Mouse (Mus musculus): Measurements from ENCODE around the gene Cbarp.

Cbarp gene

DNA sequence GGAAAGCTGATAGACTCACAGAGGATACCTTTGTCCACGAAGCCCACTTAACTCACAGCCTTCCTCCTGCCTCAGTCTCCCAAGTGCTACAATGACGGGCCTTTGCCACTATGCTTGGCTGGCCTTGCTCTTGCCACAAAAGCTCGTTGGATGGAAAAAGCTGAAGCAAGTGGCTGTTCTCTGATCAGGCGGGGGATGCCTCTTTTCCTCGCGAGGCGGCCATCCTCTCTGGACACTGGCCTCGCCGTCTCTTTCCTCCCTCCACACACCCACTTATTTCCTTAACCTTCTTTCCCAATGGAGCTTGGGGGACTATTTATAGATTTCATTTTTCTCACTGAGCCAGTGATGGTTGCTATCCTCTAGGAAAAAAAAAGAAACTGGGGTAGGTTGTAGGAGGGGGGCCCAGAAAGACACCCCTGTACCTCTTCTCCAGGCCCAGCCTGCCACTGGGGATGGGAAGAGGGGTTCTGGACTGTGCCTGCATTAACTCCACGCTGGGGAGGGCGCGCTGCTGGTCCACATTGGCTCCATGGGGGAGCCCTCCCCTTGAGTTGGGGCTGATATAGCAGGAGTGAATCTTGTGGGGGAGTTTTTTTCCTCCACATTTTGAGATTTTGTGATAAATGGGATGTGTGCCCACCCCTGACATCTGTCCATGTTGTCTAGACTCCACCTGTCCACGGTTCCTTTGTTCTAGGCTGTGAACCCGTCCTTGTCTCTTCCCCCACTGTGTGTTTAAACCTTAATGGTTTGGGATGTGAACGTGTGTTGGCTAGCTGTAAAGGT lies 16.7 kb upstream of the Cbarp start:
- DNase-seq (ENCODE audit: low read depth, low spot score): no peak

DNA sequence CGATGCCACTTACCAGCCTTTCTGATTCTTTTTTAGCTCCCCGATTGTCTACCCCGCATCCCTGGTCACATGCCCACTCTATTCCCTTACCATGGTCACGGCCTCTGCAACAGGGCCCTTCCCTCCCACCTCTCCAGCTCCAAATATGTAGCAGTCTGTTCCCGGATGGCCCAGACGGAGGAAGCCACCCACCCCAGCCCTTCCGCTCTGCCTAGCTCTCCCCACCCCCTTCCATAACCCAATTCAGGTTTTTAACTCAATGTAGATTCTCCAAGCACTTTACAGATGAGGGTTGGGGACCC lies 16.1 kb upstream of the Cbarp start:
- DNase-seq (ENCODE audit: low read depth, low spot score): no peak

DNA sequence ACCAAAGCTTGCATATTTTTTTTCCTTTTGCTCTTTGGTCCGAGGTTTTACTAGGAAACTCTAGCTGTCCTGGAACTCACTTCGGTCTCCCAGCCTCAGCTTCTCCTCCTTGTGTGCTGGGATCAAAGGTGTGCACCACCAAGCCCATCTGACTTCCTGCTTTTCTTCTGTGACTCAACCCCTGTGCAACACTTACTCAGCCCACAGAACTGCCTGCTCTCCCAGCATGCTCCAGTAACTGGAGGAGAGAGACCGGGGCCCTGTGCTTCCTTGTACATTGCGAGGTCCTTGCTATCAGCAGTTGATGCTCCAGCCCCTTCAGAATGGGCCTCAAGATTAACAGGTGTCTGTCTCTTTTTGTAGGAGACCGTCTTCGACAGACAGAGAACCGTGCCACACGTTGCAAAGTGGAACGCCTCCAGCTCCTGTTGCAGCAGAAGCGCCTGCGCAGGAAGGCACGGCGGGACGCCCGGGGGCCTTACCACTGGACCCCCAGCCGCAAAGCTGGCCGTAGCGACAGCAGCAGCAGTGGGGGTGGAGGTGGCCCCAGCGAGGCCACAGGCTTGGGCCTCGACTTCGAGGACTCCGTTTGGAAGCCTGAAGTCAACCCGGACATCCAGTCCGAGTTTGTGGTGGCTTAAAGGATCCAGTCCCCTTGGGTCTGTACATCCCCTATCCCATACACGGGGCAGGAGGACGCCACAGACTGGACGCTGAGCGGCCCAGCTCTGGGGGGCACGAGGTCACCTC lies 15.5 kb upstream of the Cbarp start:
- DNase-seq (ENCODE audit: low read depth, low spot score): no peak

DNA sequence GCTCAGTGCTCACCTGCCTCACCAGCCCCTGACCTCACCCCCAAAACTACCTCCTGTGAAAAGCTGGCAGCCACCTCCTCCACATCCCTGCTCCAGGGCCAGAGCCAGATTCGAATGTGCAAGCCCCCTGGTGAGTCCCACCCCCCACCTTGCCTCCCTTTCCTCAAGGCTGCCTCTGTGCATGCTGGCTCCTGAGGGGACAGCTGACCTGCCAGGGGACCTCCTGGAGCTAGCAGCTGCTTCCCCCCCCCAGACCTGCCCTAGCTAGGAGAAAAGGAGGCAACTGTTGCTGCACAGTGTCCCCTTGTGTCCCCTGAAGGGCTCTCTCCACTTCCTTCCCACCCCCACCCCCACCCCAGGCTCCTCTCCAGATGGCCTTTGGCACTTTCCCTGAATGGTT lies 14.6 kb upstream of the Cbarp start:
- no peak for DNase-seq (ENCODE audit: low read depth, low spot score)

DNA sequence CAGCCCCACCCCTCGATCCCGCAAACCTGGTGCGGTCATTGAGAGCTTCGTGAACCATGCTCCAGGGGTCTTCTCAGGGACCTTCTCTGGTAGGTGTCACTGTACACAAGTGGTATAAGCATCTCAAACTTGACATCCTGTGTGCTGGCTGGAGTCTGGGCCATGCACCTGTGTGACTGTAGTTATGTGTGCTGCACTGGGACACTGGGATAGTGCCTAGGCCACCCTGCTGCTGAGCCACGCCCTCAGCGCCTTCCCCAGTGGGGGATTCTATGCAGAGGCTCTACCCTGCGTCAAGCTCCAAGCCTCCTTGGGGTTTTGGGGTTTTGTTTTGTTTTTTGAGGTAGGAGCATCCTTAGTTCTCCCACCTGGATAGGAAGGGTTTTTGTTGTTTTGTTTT lies 13.7 kb upstream of the Cbarp start:
- no peak for DNase-seq (ENCODE audit: low read depth, low spot score)

DNA sequence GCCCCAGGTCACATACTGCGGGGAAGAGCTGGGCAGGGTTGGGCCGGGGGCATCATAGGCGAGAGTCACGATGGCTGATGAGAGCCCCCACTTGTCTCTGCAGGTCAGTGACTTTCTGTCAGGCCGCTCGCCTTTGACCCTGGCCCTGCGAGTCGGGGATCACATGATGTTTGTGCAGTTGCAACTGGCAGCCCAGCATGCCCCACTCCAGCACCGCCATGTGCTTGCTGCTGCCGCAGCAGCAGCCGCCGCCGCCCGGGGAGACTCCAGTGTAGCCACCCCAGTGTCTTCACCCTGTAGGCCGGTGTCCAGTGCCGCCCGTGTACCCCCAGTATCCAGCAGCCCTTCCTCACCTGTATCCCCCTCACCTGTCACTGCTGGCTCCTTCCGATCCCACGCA lies 13.1 kb upstream of the Cbarp start:
- no peak for DNase-seq (ENCODE audit: low read depth, low spot score)

DNA sequence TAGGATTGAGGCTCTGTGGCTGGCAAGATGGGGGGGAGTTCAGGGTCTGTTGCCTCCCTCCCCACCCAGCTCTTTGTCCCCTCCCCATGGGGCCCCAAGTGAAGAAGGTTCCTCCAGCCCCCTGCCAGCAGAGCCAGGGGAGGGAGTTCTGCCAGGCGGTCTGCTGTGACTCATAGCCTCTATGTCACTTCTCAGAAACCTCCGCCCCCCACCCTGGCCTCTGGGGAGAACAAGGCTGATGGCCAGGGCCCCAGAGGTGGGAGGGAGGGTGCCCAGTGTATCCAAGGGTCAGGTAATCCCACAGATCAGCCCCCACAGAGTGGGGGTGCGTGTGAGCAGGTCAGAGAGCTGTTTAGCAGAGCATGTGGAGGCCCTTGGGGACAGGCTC lies 12.2 kb upstream of the Cbarp start:
- DNase-seq (ENCODE audit: low read depth, low spot score): no peak

DNA sequence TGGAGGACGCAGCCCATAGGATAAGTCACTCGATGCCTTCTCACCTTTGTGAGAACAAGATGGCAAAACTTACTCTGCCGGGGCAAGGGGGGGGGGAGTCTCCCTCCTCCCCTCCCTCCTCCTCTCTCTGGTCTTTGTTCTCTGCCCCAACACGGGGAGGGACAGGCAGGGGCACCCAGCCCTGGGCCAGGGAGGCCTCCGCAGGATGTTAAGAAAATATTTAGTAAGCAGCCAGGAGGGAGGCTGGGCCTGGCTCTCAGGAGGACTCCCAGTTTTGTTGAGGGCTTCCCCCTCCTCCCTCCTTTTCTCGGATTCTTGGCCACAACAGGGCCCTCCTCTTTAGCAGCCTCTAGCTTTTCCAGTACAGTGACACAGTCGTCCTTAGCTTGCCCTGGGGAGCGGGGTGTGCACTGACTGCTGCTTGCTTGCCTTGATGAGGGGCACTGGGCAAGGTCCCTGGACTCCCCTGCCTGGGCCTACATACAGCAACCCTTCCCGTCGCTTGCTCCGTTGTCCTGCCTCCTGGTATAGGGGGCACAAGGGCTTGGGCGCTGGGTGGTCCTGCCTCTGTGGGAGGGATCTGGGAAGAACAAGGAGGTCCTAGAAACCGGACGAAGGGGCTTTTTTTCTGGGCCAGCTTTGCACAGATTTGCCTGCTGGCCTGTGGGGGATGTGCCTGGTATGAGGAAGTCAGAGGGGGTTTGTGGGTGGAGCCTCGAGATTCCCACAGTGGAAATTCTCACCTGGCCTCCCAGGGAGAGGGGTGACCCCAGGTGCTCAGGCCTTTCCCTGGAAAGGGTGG lies 11.6 kb upstream of the Cbarp start:
- no peak for DNase-seq (ENCODE audit: low read depth, low spot score)

DNA sequence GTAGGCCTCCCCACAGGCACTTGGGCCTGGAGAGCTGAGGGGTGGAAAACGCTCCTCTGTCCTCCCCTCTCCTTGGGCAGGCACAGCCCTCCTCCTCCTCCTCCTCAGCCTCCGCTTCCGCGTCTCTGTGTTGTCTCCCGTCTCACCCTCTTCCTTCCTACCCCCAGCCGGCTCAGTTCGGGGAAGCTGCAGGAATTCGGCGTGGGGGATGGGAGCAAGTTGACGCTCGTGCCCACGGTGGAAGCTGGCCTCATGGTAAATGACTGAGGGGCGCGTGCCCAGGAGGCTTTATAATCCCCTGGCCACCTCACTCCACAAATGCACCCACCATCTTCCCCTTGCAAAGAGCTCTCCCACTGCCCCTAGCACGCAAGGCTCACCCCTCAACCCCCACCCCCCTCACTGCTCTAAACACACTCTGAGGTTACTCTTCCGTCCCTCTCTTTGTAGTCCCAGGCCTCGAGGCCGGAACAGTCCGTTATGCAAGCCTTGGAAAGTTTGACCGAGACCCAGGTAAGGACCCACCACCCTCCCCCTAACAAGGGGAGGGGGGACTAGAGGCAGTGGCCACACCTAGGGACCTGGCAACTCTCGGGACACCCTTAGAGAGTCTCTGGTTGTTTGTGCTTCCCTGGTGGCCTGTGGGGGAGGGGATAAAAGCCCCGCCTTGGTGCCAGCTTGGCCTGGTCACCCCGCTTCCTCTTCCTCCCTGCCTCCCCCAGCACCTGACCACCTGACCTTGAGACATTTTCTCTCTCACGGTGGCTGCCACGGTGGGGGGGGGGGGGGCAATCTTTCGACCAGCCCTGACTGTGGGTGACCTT lies 10.8 kb upstream of the Cbarp start:
- no peak for DNase-seq (ENCODE audit: low read depth, low spot score)

DNA sequence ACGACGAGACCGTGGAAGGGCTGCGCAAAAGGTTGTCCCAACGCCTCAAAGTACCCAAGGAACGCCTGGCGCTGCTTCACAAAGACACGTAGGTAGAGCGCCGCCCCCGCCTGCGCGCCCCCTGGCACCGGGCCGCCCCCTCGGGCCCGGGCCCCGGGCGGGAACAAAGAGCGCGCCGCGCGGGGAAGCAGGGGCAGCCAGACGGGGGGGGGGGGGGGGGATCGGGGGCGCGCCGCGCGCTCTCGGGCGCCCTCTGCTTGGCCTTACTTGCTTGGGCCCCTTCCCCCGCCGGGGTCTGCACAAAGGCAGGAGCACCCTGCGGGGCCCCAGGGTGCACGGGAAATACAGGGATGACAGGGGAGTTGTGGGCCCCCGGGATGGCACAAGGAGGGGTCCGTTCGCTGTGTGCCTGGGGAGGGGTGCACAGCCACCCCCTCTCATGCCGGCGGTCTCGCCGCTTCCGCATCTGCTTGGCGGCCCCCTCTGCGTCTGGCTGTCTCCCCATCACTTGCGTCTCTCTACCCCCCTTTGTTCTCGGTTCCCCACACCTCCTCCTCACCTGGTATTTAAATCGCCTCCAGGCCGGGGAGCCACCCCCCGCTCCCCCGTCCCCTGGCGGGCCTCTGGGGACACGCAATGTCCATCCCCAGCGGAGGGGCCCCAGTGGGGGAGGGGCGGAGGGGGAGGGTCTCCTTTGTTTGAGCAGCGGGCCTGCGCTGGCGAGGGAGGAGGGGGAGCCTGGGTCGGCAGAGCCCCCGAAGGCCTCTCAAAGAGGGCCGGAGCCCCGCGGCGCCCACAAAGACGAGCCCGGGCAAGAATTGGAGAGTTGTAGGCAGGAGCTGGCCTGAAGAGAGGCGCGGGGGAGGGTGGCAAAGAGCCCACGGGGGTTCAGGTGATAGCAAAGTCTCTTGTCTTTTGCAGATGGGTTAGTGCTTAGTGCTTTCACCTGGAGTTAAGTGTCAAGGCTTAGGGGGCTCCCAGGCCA lies 9.9 kb upstream of the Cbarp start:
- no peak for DNase-seq (ENCODE audit: low read depth, low spot score)

DNA sequence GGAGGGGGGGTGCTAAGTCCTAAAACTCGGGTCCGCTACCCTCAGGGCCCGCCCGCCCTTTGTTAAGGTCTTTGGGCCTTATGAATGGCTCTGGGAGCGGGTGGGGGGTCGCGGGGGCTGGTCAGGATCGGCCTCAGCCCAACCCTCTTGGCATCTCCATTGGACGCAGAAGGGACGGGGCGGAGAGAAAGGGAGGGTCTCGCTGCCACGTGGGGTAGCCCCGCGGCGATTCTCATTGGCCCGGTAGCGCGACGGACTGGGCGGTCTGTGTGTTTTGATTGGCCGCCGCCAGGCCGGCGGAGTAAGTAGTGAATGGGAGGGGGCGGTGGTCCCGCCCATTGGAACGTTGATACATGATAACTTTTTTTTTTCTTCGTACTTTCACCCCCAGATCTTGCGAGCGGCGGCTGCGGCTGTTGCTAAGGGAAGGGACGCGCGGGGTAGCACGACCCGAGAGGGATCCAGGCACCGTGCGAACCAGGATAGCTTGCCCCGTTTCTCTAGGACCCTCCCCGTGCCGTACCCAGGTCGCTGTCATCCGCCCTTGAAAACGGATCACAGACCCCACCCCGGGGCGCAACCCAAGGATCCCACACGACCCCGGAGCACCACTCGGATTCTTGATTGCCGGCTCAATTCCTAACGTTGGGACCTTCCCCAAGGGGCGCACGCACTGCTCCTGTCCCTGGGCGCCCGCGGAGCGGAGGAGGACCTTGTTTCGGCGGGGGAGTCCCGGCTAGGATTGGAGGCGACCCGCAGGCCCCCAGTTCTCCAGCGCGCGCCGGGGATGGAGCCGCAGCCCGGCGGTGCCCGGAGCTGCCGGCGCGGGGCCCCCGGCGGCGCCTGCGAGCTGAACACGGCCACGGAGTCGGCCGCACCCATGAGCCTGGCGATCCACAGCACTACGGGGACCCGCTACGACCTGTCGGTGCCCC lies 8.9 kb upstream of the Cbarp start:
- peak; percentile 99 for DNase-seq (ENCODE audit: low read depth, low spot score)

DNA sequence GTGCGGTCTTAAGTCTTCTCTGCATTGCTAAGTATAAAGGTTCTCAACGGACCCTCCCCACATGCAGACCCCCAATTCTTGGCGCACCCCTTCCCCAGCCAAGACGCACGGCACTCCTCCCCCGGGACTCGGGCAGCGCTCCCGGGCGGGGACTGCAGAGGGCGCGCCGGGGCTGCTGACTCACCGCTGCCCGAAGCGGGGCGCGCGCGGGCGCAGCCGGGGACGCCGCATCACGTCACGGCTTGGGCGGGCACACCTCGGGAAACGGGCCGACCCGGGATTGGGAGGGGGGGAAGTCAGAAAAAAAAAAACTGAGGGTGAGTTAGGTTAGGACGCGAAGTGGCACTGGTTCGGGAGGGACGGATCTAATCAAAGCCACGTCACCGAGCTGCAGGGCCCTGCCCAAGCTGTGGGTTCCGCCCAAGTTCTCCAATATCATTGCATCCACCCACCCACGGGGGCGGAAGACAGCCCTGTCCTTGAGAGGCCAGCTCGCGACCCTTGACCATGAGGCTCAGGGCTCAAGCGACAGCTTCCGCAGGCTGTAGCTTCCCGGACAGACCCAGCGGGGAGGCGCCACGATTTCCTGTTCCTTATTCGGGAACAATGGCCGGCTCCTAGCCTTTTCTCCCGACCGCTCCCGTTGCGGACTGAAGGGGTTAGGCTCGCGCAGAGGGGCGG lies 8.1 kb upstream of the Cbarp start:
- no peak for DNase-seq (ENCODE audit: low read depth, low spot score)

DNA sequence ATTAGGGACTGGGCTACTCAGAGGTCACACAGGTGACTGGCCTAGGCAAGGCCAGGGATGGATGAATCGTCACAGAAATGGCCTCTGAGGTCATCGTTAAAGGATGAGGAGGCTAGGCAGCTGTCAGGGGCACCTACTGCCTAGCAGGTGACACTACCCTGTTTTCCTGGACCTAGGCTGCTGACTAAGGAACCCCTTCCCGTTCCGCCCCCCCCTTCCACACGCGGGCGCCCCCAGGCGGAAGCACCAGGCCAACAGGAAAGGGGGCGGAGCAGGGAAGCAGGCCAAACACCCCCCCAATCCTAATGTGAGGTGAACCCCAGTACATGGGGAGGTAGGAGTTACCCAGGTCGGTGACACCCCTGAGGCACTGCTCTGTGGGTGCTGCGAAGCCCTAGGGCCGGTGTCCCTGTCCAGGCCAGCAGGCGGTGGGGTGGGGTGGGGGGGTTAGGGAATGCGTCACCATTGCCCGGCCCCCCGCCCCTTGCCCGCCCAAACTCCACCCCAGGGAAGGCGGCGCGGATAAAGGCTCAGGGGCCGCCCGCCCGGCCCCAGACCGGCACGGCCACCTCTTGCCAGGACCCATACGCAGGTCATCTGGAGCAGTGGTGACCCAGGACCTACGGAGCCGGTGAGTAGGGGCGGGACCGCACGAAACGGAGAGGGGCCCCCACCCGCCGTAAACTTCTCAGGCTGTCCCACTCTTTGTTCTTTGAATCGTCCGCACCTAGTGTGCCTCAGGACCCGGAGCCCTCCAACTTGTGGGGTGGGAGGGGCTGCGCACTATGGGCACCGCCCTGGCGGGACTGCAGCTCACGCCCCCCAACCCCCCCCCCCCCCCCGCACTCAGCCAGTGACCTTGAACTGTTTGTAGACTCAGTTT lies 7.3 kb upstream of the Cbarp start, which contains the start of gene Midn:
TSS of gene Midn (plus strand) at position 554 of the 883 bp plus-strand sequence.
- DNase-seq (ENCODE audit: low read depth, low spot score): no peak

DNA sequence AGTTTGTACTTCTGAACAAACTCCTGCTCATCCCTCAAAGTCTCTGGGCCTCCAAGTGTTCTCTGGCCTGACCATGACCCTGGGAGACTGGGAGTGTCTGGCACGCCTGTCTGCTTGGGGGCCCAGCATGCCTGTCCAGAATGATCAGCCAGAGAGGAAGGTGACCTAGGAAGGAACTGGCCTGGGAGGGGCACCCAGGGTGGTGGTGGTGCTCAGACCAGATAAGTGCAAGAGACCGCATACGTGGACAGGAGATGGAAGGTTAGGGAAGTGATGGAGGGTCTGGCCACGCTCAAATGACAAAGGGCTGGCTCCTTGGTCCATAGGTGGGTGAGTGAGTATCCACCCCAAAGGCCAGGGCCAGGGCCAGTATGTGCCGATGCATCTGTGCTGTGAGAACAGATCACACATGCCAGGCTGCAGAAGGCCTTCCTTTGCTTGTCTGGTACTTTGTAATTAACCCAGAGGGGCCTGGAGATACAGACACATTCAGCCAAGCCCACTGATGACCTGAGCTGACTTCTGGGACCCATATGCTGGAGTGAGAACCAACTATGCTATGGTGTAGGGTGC lies 6.6 kb upstream of the Cbarp start:
- no peak for DNase-seq (ENCODE audit: low read depth, low spot score)

DNA sequence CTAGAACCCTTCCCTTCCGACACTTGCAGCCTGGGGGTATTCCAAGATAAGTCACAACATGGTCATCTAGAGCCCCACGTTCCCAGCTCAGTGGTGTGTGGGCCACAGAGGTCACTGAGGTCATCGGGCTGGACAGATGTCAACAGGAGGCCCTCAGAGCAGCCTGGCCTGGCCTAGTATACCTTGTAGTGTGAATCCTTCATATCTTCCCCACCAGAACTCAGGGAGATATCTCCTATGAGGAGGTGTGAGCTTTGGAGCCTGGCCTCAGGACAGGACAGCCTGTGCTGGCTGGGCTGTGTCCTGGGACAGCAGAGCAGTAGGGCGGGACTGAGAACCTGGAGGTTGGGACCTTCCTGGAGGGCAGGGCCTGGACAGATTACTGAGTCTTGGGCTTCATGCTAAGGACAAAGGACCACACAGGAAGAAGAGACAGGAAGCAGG lies 6.0 kb upstream of the Cbarp start:
- DNase-seq (ENCODE audit: low read depth, low spot score): no peak

DNA sequence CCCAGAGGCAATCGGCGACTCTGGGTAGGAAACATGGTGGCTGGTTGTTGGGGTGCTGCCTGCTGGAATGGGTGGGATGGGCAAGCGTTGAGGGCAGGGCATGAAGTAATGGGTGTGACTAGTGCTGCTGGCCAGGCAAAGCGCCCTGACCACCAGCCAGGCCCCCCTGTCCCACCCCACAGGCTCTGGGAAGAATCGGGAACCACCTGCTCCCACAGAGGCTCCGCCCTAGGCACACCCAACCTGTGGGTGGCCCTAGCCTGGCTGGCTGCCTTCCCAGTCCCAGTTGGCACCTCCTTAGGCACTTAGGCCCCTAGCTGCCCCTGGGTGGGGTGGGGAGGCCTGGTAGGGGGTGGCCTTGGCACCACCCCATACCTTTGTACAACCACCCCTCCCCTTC lies 5.3 kb upstream of the Cbarp start:
- DNase-seq (ENCODE audit: low read depth, low spot score): no peak

Measured in brain, embryonic 18.5 days (tissue).